Mouse (Mus musculus) ES-E14 (cell line): Measurements from ENCODE around the gene Spaca9.

ENCODE experiments used
- CHD2 ChIP-seq: IDR thresholded peaks from 2 replicates; pipeline ENCODE4 v1.6.1; 2014; ENCODE audit warnings: mild to moderate bottlenecking, low read depth, low read length, inconsistent platforms
- HCFC1 ChIP-seq: IDR thresholded peaks from 2 replicates; pipeline ENCODE4 v1.6.1; 2012; ENCODE audit warnings: low read length, inconsistent platforms, borderline replicate concordance; ENCODE audit not compliant: insufficient read depth
- ZC3H11A ChIP-seq: IDR thresholded peaks from 2 replicates; pipeline ENCODE4 v1.6.1; 2012; ENCODE audit warnings: low read depth, mild to moderate bottlenecking, inconsistent platforms, low read length, borderline replicate concordance
- ZNF384 ChIP-seq: IDR thresholded peaks from 2 replicates; pipeline ENCODE4 v1.6.1; 2012; ENCODE audit warnings: low read depth, low read length, inconsistent platforms

GRCm38 (mm10) chr2:28650526-28650925 lies 49.0 kb downstream of the Spaca9 start:
- no peak for TF ChIP-seq HCFC1
- no peak for TF ChIP-seq ZC3H11A
- no peak for TF ChIP-seq ZNF384
- no peak for TF ChIP-seq CHD2
